Mouse (Mus musculus) heart, adult 2 months (tissue): ENCODE measurements at regions not wholly inside any gene's neighbourhood (a gene's known extent, or its start where the extent isn't known, plus 50 kb on each side); places are given as distances from the start of the nearest gene placed in this dataset.

Experiments used
- CTCF ChIP-seq: fragments of 200-600 bp; IDR thresholded peaks from 2 replicates; pipeline ENCODE4 v1.8.1; 2022; ENCODE audit warnings: antibody characterized with exemption, mild to moderate bottlenecking, moderate library complexity
- POLR2A ChIP-seq: fragments of 200-500 bp; IDR thresholded peaks from 2 replicates; pipeline ENCODE4 v1.6.1; 2011; ENCODE audit warnings: mild to moderate bottlenecking, low read depth, low read length, control low read depth; ENCODE audit not compliant: insufficient read depth

DNA sequence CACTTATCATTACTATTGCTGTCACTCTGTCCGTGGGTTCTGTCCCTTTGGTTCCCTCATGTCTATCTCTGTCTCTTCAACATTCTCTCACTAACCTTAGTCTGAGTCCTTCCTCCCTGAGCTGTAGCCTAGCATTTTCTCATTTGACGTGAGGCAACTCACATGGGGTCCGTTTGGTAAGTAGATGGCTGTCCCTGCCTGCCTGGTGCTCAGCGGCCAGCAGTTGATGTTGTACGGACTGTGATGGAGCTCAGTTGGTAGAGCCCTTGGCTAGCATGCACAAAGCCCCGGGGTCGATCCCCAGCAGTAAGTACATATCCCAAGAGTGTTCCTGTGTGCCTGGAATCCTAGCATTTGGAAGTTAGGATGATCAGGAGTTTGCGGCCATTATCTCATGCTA, 287.0 kb upstream of the Rgma start:
- no peak for TF ChIP-seq POLR2A
- no peak for TF ChIP-seq CTCF
